Mouse (Mus musculus): ENCODE data around the gene Pth2.

The Pth2 gene

DNA sequence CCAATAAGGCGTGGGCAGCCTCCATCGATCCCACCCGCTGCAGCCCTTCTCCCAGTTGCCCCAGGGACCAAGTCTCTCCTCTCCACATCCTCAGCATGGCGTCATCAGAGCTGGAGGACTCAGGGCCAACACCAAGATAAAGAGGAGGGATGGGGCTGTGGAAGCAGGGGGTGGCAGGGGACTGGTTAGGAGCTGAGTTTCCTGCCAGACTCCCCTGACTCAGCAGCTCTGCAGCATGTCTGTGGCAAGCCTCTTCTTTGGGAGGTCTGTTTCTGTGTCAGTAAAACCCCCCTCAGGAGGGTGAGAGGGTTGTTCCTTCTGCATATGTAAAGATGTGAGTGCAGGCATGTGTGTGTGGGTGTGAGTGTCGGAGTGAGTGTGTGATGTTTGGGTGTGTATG lies 16.2 kb downstream of the Pth2 start:
- DNase-seq (ENCODE audit: low spot score in 2 of 2), result no peak

GRCm38 (mm10) chr7:45198435-45198834 lies 17.6 kb downstream of the Pth2 start:
- DNase-seq (ENCODE audit: low spot score in 2 of 2), result peak; percentile 58 to 71

DNA sequence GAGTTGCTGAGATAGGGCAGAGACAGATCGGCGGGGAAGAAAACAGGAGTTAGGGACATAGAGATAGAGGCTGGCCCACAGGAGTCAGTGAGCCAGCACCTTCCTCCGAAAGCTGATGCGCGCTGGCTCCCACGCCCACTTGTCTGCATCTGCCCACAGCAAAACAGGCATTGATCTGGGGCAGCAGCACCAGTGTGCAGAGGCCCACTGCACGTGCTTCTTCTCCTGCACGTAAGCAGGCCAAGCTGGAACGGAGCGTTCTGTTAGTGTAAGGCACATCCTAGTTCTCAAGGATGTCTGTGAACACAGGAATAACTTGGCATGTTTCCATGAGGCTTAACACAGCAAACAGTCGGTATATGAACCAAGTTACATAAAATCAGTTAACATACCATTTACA lies 18.2 kb downstream of the Pth2 start:
- DNase-seq (ENCODE audit: low spot score in 2 of 2), result no peak

DNA sequence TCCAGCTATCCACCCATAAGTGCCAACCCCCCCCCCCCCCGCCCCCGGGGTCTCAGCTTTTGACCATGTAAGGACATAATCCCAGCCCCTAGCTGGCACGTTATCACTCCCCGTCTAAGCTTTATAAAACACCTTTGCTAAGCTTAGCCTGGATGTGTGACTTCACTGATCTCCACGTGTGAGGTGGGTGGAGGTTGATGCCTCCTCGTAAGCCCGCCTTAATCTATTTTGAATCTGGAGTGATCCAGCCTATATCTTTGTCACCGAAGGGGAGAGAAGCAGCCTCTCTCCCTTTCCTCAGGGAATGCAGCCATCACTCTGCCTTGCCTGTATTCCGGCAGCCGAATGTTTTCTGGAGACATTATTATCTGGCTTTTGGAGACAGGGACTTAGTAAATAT lies 21.9 kb downstream of the Pth2 start:
- DNase-seq (ENCODE audit: low spot score in 2 of 2), result no peak

- peak; percentile 85 to 91 for DNase-seq (ENCODE audit: low spot score in 2 of 2)
Observed at GRCm38 (mm10) chr7:45204380-45205143, 23.8 kb downstream of the Pth2 start, which contains the start of gene Ccdc155. TSS of gene Ccdc155 (minus strand) at chr7:45204892.

DNA sequence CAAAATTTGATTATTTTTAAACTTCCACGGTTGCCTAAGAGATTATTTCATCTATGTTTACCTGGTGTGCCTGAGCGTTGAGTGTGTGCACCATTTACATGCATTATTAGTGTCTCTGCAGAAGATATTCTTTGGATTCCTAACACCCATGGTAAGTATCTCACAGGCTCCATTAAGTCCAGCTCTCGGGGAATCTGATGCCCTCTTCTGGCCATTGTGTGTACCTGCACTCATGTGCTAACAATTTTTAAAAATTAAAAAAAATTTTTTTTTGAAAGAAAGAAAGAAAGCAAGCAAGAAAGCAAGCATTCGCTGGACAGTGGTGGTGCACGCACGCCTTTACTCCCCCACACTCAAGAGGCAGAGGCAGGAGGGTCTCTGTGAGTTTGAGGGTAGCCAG lies 27.5 kb downstream of the Pth2 start:
- DNase-seq (ENCODE audit: low spot score in 2 of 2), result no peak

DNA sequence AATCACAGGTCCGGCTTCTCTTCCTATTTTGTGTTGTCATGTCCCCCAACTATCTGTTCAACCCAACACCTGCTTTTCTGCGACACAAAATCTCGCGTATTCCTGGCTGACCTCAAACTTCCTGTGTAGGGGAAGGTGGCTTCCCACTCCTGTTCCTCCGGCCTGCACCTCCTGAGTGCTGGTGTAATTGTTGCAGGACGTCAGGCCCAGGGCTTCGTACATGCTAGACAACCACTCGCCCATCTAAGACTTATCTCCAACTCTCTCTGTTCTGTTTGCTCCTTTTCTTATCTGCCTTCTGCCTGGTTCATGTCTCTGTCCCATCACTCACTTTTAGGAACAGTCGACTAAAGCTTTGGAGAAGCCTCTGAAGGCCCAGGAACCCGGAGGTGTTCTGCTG lies 30.3 kb downstream of the Pth2 start:
- DNase-seq (ENCODE audit: low spot score in 2 of 2), result no peak

GRCm38 (mm10) chr7:45211851-45212251 lies 31.1 kb downstream of the Pth2 start, which contains the start of gene Dkkl1:
TSS of gene Dkkl1 (minus strand) at chr7:45212147.
- no peak for DNase-seq (ENCODE audit: low spot score in 2 of 2)

- no peak for DNase-seq (ENCODE audit: low spot score in 2 of 2)
Observed at GRCm38 (mm10) chr7:45212356-45212755, 31.6 kb downstream of the Pth2 start.

GRCm38 (mm10) chr7:45213708-45214107 lies 32.9 kb downstream of the Pth2 start:
- no peak for DNase-seq (ENCODE audit: low spot score in 2 of 2)

DNA sequence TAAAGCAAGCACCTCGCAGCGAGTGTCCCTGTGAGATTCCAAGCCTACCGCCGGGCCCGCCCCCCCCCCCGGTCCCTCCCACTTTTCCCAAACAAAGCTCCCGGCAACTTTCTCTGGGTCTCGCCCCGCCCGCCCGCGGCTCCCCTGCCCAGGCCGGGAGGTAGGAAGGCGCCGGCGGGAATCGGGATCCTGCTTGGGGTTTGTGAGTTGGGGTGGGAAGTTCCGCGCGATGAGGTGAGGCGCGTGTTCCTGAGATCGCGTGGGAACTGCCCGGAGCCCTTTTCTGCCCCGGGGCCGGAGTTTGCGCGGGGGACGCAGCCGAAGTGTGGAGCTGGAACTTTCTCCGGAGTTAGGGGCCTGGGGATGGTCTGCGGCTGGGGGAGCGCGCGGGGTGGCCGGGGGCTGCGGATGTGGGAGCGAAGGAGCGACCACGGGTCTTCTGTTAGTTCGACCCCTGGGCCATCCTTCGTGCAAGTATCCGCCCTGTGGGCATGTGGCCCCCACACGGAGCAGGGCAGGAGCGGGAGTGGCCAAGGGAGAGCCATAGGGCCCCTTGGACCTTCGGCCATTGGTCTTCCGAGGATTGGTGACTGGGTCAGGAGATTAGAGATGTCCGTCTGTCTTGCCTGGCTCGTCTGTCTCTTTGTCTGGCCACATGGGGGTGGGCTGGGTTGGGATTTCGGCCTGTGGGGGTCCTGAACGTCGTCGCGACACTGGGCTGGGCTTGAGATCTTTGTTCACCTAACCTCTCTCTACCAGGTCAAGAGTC lies 35.1 kb downstream of the Pth2 start, which contains the start of gene Tead2:
TSS of gene Tead2 (plus strand) at position 81 of the 769 bp plus-strand sequence.
- peak in 1 of 2 experiments; percentile 74 for DNase-seq (ENCODE audit: low spot score in 2 of 2)

- peak; percentile 77 to 84 for DNase-seq (ENCODE audit: low spot score in 2 of 2)
Observed at GRCm38 (mm10) chr7:45216442-45217183, 35.8 kb downstream of the Pth2 start.

DNA sequence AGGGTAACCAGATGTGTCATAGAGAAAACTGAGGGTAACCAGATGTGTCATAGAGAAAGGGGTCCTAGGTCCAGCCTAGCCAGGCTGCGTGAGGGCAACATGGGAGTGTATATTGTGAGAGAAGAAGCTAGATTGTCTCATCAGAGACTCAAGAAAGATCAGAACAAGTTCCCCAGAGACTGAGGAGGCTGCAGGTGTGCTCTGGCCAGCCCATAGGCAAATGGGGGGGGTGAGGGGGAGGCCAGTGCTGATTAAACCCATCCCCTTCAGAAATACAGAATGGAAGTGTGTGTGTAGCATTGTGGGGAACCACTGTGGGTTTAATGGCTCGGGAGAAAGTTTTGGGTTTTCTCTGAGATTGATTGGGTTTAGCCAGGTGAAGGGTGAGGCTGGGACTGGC lies 40.9 kb downstream of the Pth2 start:
- no peak for DNase-seq (ENCODE audit: low spot score in 2 of 2)

- DNase-seq (ENCODE audit: low spot score in 2 of 2), result no peak
Observed at GRCm38 (mm10) chr7:45224826-45225225, 44.0 kb downstream of the Pth2 start.

- DNase-seq (ENCODE audit: low spot score in 2 of 2), result no peak
Observed at GRCm38 (mm10) chr7:45226421-45226820, 45.6 kb downstream of the Pth2 start.

DNA sequence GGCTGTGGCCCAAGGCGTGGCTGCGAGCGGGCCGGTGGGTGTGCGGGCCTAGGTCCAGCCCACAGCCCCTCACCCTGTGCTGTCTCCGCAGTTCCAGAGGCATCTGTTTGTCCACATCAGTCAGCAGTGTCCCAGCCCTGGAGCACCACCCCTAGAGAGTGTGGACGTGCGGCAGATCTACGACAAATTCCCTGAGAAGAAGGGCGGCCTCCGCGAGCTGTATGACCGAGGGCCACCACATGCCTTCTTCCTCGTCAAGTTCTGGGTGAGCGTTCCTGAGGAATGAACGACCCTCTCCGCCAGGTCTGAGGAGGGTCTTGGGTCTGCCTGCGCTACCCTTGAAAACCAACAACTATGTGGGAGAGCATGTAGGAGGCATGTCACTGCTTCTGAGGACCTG lies 47.8 kb downstream of the Pth2 start:
- DNase-seq (ENCODE audit: low spot score in 2 of 2), result no peak

- no peak for DNase-seq (ENCODE audit: low spot score in 2 of 2)
Observed at GRCm38 (mm10) chr7:45229046-45229445, 48.3 kb downstream of the Pth2 start.

- DNase-seq (ENCODE audit: low spot score in 2 of 2), result no peak
Observed at GRCm38 (mm10) chr7:45229459-45230203, 48.8 kb downstream of the Pth2 start.

DNA sequence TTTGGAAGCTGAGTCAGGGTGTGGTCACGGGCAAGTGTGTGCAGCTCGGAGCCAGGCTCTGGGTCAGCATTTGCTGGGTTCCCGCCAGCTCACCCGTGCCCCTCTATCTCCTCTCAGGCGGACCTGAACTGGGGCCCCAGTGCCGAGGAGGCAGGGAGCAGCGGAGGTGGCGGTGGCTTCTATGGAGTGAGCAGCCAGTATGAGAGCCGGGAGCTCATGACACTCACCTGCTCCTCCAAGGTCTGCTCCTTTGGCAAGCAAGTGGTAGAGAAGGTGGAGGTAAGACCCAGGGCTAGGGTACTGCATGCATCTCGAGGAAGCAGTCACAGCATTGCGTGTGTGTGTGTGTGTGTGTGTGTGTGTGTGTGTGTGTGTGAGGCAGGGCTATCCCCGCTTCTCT lies 50.4 kb downstream of the Pth2 start:
- DNase-seq (ENCODE audit: low spot score in 2 of 2), result no peak

Data from urinary bladder, postnatal 4 days (tissue).